Mouse (Mus musculus) cortical plate, adult 2 months (tissue): ENCODE measurements around the gene Chp1.

Experiments
- CTCF ChIP-seq: fragments of 200-500 bp; IDR thresholded peaks from 2 replicates; pipeline ENCODE4 v1.5.1; 2011; ENCODE audit warnings: mild to moderate bottlenecking, control low read depth, low read length; ENCODE audit not compliant: insufficient read depth; ENCODE audit errors: extremely low read depth
- POLR2A ChIP-seq: fragments of 200-500 bp; IDR thresholded peaks from 2 replicates; pipeline ENCODE4 v1.6.1; 2011; ENCODE audit warnings: mild to moderate bottlenecking, low read length, control low read depth; ENCODE audit not compliant: insufficient read depth; ENCODE audit errors: extremely low read depth

DNA sequence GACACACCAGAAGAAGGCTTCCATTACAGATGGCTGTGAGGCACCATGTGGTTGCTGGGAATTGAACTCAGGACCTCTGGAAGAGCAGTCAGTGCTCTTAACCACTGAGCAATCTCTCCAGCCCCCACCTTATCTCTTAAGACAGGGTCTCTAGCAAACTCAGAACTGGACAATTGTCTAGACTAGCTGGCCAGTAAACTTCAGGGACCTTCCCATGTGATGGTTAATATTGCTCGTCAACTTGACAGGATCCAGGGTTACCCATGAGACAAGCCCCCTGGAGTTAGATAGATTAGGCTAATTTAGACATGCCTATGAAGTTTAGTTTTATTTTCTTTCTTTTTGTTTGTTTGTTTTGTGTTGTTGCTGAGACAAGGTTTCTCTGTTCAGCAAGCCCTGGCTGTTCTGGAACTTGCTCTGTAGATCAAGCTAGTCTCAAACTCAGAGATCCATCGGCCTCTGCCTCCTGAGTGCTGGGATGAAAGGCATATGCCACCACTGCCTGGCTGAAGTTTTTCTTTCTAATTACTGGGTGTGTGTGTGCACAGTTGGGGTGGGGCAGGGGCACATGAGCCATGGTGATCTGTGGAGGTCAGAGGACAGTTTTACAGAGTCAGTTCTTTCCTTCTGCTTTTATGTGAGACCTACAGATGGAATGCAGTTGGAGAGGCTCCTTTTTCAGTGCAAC, 46.4 kb upstream of the Chp1 start:
- TF ChIP-seq CTCF (no peak), POLR2A (no peak)
